Mouse (Mus musculus) kidney, postnatal 14 days (tissue): ENCODE data around the gene Sipa1l3.
A peak's percentile ranks its signal among the peaks of the same experiment; 100 is the strongest.

ENCODE experiments used
- DNase-seq: peaks from one replicate; pipeline ENCODE4 v3.0.0; 2022; ENCODE audit warnings: mixed read lengths

The Sipa1l3 gene

GRCm38 (mm10) chr7:29480183-29480582 lies 38.3 kb downstream of the Sipa1l3 start:
- no peak for DNase-seq

GRCm38 (mm10) chr7:29475005-29475404 lies 43.4 kb downstream of the Sipa1l3 start:
- DNase-seq: no peak

DNA sequence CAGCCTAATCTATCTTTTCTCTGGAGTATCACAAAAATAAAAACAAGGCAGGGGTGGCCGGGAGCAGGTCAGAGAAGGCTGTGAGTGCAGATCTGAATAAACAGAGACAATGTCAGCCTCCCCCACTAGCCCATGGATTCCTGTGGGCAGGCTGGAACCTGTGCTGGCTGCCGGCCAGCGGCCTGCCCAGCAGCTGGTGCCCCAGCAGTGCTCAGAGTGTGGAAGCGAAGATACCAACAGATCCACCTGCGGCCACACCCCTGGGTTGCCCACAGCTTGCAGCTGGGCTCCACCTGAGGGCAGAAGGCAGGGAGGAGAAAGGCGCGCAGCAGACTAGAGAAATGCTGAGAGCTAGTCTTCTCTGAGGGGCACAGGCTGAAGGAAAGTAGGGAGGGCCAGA lies 47.1 kb downstream of the Sipa1l3 start:
- peak; percentile 73 for DNase-seq

DNA sequence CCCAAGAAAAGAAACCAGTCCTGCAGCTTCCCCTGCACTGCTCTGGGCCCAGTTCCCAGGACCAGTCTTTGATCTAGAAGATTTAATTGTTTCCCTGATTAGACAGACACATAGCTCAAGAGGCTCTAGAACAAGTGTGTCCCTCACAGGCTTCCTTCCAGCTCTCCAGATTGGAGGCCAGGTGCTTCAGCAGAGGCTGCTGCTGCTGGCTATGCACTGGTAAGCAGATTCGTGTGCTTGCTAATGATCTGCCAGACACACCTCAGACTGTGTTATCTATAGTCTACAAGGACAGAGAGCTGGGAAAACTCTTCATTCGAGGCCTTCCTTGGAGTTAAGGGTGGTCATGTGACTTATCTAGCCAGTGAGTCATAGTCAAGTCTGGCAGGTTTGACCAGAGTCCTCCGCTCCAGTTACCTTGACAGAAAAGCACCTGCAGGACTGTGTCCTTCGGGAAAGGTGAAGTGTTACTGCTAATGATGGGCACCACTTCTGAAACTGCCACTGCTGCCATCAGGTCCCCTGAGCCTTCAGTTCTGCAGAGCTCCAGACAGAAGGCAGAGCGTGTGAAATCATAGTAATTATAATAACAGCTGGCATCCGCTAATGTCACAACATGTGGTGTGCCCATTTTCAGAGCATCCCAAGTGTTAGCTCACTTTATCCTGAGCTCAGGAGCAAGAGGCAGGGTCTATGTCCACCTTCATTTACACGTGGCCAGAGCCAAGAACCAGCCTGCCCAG lies 48.7 kb downstream of the Sipa1l3 start:
- DNase-seq: peak; percentile 52

DNA sequence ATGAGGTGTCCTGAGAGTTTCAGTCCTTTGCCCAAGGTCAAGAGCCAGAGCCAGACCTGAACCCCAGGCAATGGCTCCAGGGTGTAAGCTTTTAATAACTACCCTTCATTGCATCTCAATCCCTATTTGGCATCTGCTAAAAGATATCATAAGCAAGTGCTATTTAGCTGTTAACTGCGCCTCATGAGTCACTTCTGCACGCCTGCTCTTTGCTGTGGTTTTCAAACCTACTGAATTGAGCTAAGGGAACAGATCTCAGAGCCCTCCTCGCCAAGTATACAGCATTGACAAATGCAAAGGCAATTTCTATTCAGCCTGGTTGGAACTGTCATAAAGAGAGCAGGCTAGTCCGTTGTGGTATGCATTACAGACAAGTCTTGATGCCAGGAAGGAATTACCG lies 49.8 kb downstream of the Sipa1l3 start:
- DNase-seq: no peak

- no peak for DNase-seq
These were observed 51.9 kb downstream of the Sipa1l3 start for GRCm38 (mm10) chr7:29466585-29466984.

DNA sequence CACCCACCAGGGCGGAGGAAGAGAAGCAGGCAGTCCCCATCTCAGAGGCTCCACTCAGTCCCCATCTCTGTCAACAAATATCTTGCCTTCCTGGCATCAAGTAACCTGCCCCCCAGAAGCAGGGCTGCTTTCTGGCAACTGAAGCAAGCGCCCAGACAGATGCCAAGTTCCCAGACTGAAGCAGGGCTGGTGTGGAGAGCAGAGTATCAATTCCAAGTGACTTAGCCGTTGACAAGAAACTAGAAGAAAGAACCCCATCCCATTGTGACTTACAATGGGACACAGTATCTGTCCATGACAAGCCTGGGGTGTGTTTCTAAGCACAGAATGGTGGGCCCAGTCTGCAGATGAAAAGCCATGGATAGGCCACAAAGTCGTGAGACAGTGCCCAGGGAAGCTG lies 52.7 kb downstream of the Sipa1l3 start:
- DNase-seq: no peak

- DNase-seq: no peak
These were observed 55.6 kb downstream of the Sipa1l3 start for GRCm38 (mm10) chr7:29462820-29463219.

GRCm38 (mm10) chr7:29462178-29462577 lies 56.3 kb downstream of the Sipa1l3 start:
- no peak for DNase-seq

DNA sequence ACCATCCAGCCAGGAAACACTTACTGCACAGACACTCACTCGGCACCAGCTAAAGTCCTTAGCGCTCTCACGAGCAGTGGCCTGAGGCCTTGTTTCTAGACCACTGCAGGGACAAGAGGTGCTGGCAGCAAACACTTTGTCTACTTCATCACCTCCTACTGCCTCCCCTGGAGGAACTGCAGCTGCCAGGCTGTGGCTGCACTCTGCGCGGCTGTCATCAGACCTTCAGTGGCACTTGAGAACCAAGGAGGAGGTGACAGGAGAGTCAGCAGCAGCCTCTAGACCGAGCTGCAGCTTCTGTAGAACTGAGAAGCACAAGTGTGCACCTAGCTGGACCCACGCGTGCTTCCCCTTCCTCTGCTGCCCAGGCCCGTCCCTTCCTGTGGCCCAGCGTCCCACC lies 56.9 kb downstream of the Sipa1l3 start:
- DNase-seq: no peak

DNA sequence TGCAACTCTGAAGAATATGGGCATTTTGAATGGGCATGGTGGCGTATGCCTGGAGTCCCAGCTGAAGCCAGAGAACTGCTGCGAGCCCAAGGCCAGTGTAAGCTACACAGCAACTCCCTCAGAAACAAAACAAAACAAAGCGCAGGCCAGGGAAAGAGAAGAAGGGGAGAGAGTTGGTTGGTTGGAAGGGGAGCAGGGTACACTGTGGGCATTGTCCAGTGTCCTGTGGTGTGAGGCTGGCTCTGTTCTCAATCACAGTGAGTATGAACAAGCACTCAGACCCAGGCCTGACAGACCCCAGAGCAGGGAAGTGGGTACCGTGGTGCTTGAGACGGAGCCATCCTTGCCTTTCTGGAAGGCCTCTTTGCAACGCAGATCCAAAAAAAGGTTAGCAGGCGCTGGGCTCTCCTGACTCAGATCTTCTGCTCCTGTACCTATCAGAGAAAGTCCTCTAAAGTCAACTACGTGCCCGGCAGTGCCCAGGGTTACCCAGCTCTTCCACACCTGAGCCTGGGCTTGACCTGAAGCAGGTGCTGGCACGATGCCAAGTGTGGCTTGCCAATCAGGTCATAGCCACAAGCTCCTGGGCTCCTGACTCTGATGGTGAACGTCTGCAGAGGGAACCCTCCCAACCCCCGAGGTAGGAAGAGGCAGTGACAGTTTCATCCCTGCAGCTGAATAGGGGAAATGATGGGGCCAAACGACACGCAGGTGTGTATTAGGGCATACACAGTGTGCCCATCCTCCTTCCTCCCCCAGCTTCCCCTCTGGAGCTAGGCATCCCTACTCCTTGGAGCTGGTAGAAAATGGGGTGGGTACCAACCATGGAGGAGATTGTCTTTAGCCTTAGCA lies 59.3 kb downstream of the Sipa1l3 start:
- peak; percentile 44 for DNase-seq

DNA sequence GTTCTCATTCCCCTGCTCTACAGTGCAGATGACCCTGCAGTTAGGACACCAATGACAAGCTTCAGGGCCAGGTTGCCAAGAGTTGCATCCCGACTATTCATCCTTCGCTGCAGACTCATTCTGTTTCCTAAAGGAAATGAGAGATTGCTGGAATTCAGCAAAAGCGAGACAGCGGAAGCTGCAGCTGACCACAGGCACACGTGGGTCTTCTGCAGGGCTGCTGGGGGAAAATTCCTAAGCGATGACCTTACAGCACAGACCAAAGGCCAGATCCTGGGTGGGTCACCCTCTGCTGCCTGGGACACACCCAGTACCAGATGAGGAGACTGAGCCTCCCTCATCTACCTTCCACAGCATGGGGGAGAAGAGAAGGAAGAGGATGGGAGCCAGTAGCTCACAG lies 60.7 kb downstream of the Sipa1l3 start:
- DNase-seq: peak; percentile 72

- no peak for DNase-seq
These were observed 61.7 kb downstream of the Sipa1l3 start for GRCm38 (mm10) chr7:29456716-29457115.

DNA sequence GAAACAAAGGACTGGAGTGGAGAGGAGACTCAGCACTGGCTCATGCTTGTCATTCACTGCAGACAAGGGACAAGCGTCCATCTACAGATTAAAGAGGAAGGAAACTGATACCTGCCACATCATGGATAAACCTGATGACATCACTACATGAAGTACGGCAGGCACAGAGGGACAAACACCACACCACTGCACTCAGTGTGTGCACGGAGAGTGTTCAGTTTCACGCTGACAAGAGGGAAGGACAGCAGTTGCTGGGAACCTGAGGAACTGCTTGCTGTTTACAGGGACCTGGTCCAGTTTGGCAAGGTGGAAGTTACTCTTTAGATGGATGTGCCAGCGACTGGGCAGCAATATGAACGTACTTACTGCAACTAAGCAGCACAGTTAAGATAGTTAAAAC lies 62.9 kb downstream of the Sipa1l3 start:
- no peak for DNase-seq

GRCm38 (mm10) chr7:29454965-29455364 lies 63.5 kb downstream of the Sipa1l3 start:
- DNase-seq: no peak

GRCm38 (mm10) chr7:29452991-29453741 lies 65.3 kb downstream of the Sipa1l3 start:
- DNase-seq: peak; percentile 91

DNA sequence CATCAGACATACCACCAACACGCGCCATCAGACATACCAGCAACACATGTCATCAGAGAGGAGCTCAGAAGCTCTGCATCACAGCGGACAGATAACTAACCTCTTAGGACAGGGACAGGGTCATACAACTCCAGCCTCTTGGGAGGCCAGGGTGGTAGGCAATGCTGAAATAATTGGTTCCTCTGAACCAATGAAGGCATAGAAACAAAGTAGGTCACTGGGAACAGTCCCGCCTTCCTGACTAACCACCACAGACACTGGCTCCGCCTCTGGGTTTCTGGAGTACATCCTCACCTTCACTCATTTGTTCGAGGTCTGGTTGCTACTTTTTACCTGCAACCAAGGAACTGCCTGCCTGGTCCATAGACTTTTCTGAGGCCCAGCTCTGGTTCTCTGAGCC lies 66.1 kb downstream of the Sipa1l3 start:
- no peak for DNase-seq

DNA sequence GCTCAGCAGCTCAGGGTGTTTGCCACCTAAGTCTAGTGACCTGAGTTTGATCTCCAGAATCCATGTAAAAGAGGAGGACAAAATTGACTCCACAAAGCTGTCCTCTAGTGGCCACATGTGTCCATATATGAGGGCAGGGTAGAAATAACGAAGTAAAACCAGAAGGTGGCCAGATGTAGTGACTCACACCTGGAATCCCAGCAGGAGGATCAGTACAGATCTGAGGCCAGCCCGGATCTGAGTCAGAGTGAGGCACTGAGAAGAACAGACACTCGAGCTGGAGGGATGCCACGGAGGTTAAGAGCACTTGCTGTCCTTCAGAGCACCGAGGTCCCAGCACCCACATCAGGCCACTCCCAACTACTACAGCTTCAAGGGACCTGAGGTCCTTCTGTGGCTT lies 68.3 kb downstream of the Sipa1l3 start:
- no peak for DNase-seq

GRCm38 (mm10) chr7:29448830-29449229 lies 69.6 kb downstream of the Sipa1l3 start:
- DNase-seq: no peak

GRCm38 (mm10) chr7:29447147-29447829 lies 71.2 kb downstream of the Sipa1l3 start:
- no peak for DNase-seq

- no peak for DNase-seq
These were observed 72.3 kb downstream of the Sipa1l3 start for GRCm38 (mm10) chr7:29446156-29446555.

GRCm38 (mm10) chr7:29444527-29444926 lies 73.9 kb downstream of the Sipa1l3 start:
- DNase-seq: no peak

DNA sequence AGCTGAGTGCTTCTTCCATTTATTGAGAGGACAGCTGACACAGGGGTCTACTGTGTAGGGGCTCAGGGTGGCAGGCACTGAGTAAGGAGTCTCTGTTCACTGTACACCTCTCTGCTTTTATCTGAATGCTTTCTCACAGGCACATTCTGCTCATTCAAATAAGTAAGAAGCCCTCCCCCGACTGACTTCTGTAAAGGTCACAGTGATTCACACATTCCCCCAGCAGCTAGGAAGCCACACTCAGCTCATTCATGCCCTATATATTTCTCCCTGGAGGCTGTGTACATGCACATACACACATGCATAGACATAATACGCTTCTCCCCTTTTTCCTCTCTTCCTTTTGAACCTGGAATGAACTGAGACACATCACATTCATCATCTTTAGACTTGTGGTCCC lies 74.4 kb downstream of the Sipa1l3 start:
- DNase-seq: no peak
